Mouse (Mus musculus): Measurements from ENCODE around the gene Zcchc13. TPM values are rescaled to one million over a fixed set of nuclear protein-coding genes. Genes with fewer than 3 reads are reported as not detected.

Zcchc13 gene
- total RNA-seq (2018; cell fraction: chromatin; rRNA removed): 1 to 10 TPM in 1 of 26 experiments, under 1 TPM in 2, not detected in 23; 0.79 to 1.3 (median 0.92) TPM
- total RNA-seq (2018; cell fraction: cytosol; rRNA removed): not detected
- total RNA-seq (2018; cell fraction: nucleus; rRNA removed): under 1 TPM in 2 of 26 experiments, not detected in 24; 0.51 TPM
- not detected in 3 replicates for polyA plus RNA-seq (2018)

- Histone ChIP-seq H3K27ac (no peak within 1 kb of the TSS), H3K36me3 (ENCODE audit: inconsistent target) (no peaks in the 10 kb centered on the region), H3K79me2 (ENCODE audit: inconsistent target) (no peaks in the 10 kb centered on the region), H3K4me3 (ENCODE audit: inconsistent target) (no peak within 1 kb of the TSS)
- 91% methylated on average over 11 of the region's 12 CpGs for WGBS (ENCODE audit: missing documents)
These were observed at the start of gene Zcchc13 for GRCm38 (mm10) chrX:103630303-103630702. Zcchc13 (plus strand) TSS chrX:103630586.

GRCm38 (mm10) chrX:103584262-103584661 is 46.1 kb upstream of the Zcchc13 start:
- no peaks in the 10 kb centered on the region for H3K79me2 ChIP-seq (ENCODE audit: inconsistent target)
- 58% methylated on average over 1 of the region's 1 CpGs for WGBS (ENCODE audit: missing documents)
- H3K4me3 ChIP-seq (ENCODE audit: inconsistent target): no peak overlapping the region
- H3K36me3 ChIP-seq (ENCODE audit: inconsistent target): no peaks in the 10 kb centered on the region
- no peak overlapping the region for H3K27ac ChIP-seq

GRCm38 (mm10) chrX:103592056-103592455 is 38.3 kb upstream of the Zcchc13 start:
- Histone ChIP-seq H3K36me3 (ENCODE audit: inconsistent target) (no peaks in the 10 kb centered on the region), H3K4me3 (ENCODE audit: inconsistent target) (no peak overlapping the region), H3K79me2 (ENCODE audit: inconsistent target) (no peaks in the 10 kb centered on the region), H3K27ac (no peak overlapping the region)
- WGBS (ENCODE audit: missing documents): 90% methylated on average over 5 of the region's 6 CpGs

- peaks cover 6% of the 10 kb centered on the region; the same call in 1 of the 2 replicates for H3K36me3 ChIP-seq (ENCODE audit: inconsistent target)
- H3K79me2 ChIP-seq (ENCODE audit: inconsistent target): no peaks in the 10 kb centered on the region
- H3K27ac ChIP-seq: no peak overlapping the region
- no peak overlapping the region for H3K4me3 ChIP-seq (ENCODE audit: inconsistent target)
- whole genome bisulfite sequencing (ENCODE audit: missing documents): 98% methylated on average over 5 of the region's 5 CpGs
These were observed 27.8 kb upstream of the Zcchc13 start for GRCm38 (mm10) chrX:103602553-103602952.

- 79% methylated on average over 4 of the region's 5 CpGs for WGBS (ENCODE audit: missing documents)
- H3K79me2 ChIP-seq (ENCODE audit: inconsistent target): no peaks in the 10 kb centered on the region
- no peak overlapping the region for H3K4me3 ChIP-seq (ENCODE audit: inconsistent target)
- peaks cover 13% of the 10 kb centered on the region; the same call in 1 of the 2 replicates for H3K36me3 ChIP-seq (ENCODE audit: inconsistent target)
- H3K27ac ChIP-seq: no peak overlapping the region
These were observed 26.2 kb upstream of the Zcchc13 start for GRCm38 (mm10) chrX:103604211-103604610.

GRCm38 (mm10) chrX:103605473-103605872 is 24.9 kb upstream of the Zcchc13 start:
- 50% methylated on average over 8 of the region's 8 CpGs for WGBS (ENCODE audit: missing documents)
- Histone ChIP-seq H3K4me3 (ENCODE audit: inconsistent target) (no peak overlapping the region), H3K79me2 (ENCODE audit: inconsistent target) (no peaks in the 10 kb centered on the region), H3K36me3 (ENCODE audit: inconsistent target) (peaks cover 13% of the 10 kb centered on the region; the same call in 1 of the 2 replicates), H3K27ac (no peak overlapping the region)

- Histone ChIP-seq H3K4me3 (ENCODE audit: inconsistent target) (no peak overlapping the region), H3K27ac (no peak overlapping the region), H3K79me2 (ENCODE audit: inconsistent target) (peaks cover 10% of the 10 kb centered on the region), H3K36me3 (ENCODE audit: inconsistent target) (peaks cover 13% of the 10 kb centered on the region; the same call in 1 of the 2 replicates)
- WGBS (ENCODE audit: missing documents): 100% methylated on average over 3 of the region's 5 CpGs
These were observed 20.0 kb upstream of the Zcchc13 start for GRCm38 (mm10) chrX:103610401-103610800.

- no peak overlapping the region for H3K27ac ChIP-seq
- 96% methylated on average over 2 of the region's 2 CpGs for WGBS (ENCODE audit: missing documents)
- no peak overlapping the region for H3K4me3 ChIP-seq (ENCODE audit: inconsistent target)
- H3K36me3 ChIP-seq (ENCODE audit: inconsistent target): peaks cover 13% of the 10 kb centered on the region; the same call in 1 of the 2 replicates
- peaks cover 19% of the 10 kb centered on the region for H3K79me2 ChIP-seq (ENCODE audit: inconsistent target)
These were observed 18.9 kb upstream of the Zcchc13 start for GRCm38 (mm10) chrX:103611462-103611861.

GRCm38 (mm10) chrX:103614700-103615233 is 15.6 kb upstream of the Zcchc13 start:
- Histone ChIP-seq H3K27ac (no peak overlapping the region), H3K4me3 (ENCODE audit: inconsistent target) (no peak overlapping the region), H3K79me2 (ENCODE audit: inconsistent target) (peaks cover 38% of the 10 kb centered on the region), H3K36me3 (ENCODE audit: inconsistent target) (no peaks in the 10 kb centered on the region)
- WGBS (ENCODE audit: missing documents): 98% methylated on average over 20 of the region's 24 CpGs

GRCm38 (mm10) chrX:103615453-103615852 is 14.9 kb upstream of the Zcchc13 start:
- H3K27ac ChIP-seq: peak overlapping the region; percentile 76; the same call in 1 of the 2 replicates
- peaks cover 45% of the 10 kb centered on the region for H3K79me2 ChIP-seq (ENCODE audit: inconsistent target)
- no peaks in the 10 kb centered on the region for H3K36me3 ChIP-seq (ENCODE audit: inconsistent target)
- WGBS (ENCODE audit: missing documents): 92% methylated on average over 4 of the region's 4 CpGs
- peak overlapping the region; percentile 63; the same call in 1 of the 2 replicates for H3K4me3 ChIP-seq (ENCODE audit: inconsistent target)

GRCm38 (mm10) chrX:103616162-103616535 is 14.2 kb upstream of the Zcchc13 start:
- WGBS (ENCODE audit: missing documents): 32% methylated on average over 19 of the region's 19 CpGs
- peak overlapping the region; percentile 76 for H3K27ac ChIP-seq
- peaks cover 46% of the 10 kb centered on the region for H3K79me2 ChIP-seq (ENCODE audit: inconsistent target)
- H3K36me3 ChIP-seq (ENCODE audit: inconsistent target): no peaks in the 10 kb centered on the region
- peak overlapping the region; percentile 63 for H3K4me3 ChIP-seq (ENCODE audit: inconsistent target)

- H3K79me2 ChIP-seq (ENCODE audit: inconsistent target): peaks cover 46% of the 10 kb centered on the region
- peak overlapping the region; percentile 76 for H3K27ac ChIP-seq
- 0% methylated on average over 11 of the region's 50 CpGs for WGBS (ENCODE audit: missing documents)
- H3K4me3 ChIP-seq (ENCODE audit: inconsistent target): peak overlapping the region; percentile 63
- no peaks in the 10 kb centered on the region for H3K36me3 ChIP-seq (ENCODE audit: inconsistent target)
These were observed 13.6 kb upstream of the Zcchc13 start for GRCm38 (mm10) chrX:103616536-103617404.

GRCm38 (mm10) chrX:103617405-103618095 is 12.8 kb upstream of the Zcchc13 start:
- peak overlapping the region; percentile 28 for H3K4me3 ChIP-seq (ENCODE audit: inconsistent target)
- peaks cover 46% of the 10 kb centered on the region for H3K79me2 ChIP-seq (ENCODE audit: inconsistent target)
- H3K36me3 ChIP-seq (ENCODE audit: inconsistent target): no peaks in the 10 kb centered on the region
- WGBS (ENCODE audit: missing documents): 33% methylated on average over 6 of the region's 8 CpGs
- peak overlapping the region; percentile 76 for H3K27ac ChIP-seq

GRCm38 (mm10) chrX:103621799-103622198 is 8.6 kb upstream of the Zcchc13 start:
- 9% methylated on average over 8 of the region's 8 CpGs for WGBS (ENCODE audit: missing documents)
- no peaks in the 10 kb centered on the region for H3K36me3 ChIP-seq (ENCODE audit: inconsistent target)

More at GRCm38 (mm10) chrX:103621799-103622198, 8.6 kb upstream of the Zcchc13 start:
- peaks cover 27% of the 10 kb centered on the region for H3K79me2 ChIP-seq (ENCODE audit: inconsistent target)
- peak overlapping the region; percentile 36 for H3K4me3 ChIP-seq (ENCODE audit: inconsistent target)
- H3K27ac ChIP-seq: peak overlapping the region; percentile 93
